Comparison of ENCODE assay signal across 8 mouse cellular contexts in the genomic region with DNA sequence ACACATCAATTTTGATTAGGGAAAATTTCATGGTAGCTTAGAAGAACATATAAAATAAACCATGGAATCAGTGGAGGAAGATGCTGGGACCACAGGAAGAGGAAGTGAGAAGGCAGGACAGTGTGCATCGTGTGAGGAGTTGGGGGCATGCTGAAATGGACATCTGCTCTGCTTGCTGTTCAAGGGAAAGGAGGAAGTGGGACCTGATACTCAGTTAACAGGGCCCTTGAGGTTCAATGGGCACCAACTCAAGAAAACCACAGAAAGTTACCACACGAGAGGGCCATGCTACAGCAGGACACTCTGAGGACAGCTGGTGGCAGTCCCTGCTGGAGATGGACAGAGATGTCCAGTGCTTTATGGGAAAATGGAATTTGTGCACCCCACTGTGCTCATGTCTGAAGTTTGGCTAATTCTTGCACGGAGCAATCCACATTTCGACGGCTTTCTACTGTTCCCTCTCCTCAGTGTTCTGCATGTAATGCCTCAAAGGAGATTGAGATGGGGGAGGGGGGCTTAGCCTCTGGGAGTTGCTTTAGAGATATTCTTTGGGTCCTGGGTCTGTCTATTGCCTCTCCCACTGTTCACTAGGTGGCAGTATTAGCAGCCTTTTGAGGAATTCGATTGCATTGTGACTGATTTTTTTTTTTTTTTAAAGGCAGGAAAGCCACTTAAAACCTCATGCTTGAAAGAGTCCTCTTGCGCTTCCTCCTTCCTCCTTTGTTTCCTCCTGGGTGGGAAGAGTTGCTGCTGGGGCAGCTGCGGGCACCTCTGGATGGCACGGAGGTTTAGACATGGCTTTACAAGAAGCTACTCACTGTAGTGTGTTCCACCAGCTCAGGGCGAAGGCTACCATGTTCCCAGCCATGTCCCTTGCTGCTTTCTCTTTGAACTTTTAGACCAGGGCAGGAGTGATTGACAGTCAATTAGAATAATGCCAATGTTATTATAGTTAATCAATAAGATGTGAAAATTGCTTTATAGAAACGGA.
A peak's percentile ranks its signal among the peaks of the same experiment; 100 is the strongest.
DNase-seq lines count a peak whose midpoint lies in the region; ATAC-seq and TF ChIP-seq lines count a peak whose summit lies in the region.

No protein-coding gene starts in this region.

- H3K4me1 ChIP-seq in embryonic facial prominence, embryonic 12.5 days = 0 out of 2 replicates have a peak, but pooled peaks cover 7% of the 10 kb centered on the region
- no peaks in the 10 kb centered on the region; the same call in 1 of the 2 replicates for H3K4me1 ChIP-seq in hindbrain, embryonic 14.5 days (replicated peaks; ENCODE audit: control insufficient read depth, insufficient read depth, low read length)
- H3K4me1 ChIP-seq in lung, embryonic 14.5 days (ENCODE audit: insufficient read depth) = peaks cover 4% of the 10 kb centered on the region; the same call in 1 of the 2 replicates

- H3K4me2 ChIP-seq in embryonic facial prominence, embryonic 12.5 days (replicated peaks) = no peak overlapping the region
- no peak overlapping the region for H3K4me2 ChIP-seq in hindbrain, embryonic 14.5 days (replicated peaks)
- H3K4me2 ChIP-seq in lung, embryonic 14.5 days = no peak overlapping the region

- peak; percentile 72 for ATAC-seq in frontal cortex, adult (ENCODE audit: low TSS enrichment)
- ATAC-seq in embryonic facial prominence, embryonic 12.5 days (ENCODE audit: insufficient number of reproducible peaks, insufficient read depth, low FRiP score, low TSS enrichment) = peak; percentile 56; the same call in 1 of the 2 replicates
- peak; percentile 65; the same call in 1 of the 2 replicates for ATAC-seq in hindbrain, embryonic 14.5 days (ENCODE audit: low FRiP score)
- peak; percentile 40; the same call in 1 of the 2 replicates for ATAC-seq in lung, embryonic 14.5 days (ENCODE audit: insufficient read depth)
- ATAC-seq in neutrophil, adult 5-6 weeks (ENCODE audit: extremely low read depth, insufficient number of reproducible peaks, low FRiP score, poor library complexity, severe bottlenecking) = 0 out of 2 replicates have a peak, but pooled peaks have one; percentile 10
- ATAC-seq in megakaryocyte-erythroid progenitor cell, adult 5-6 weeks (replicated peaks; ENCODE audit: low FRiP score, low TSS enrichment, poor library complexity, severe bottlenecking) = no peak

- H3K36me3 ChIP-seq in C2C12 (ENCODE audit: control insufficient read depth, insufficient read depth) = no peaks in the 10 kb centered on the region
- H3K36me3 ChIP-seq in embryonic facial prominence, embryonic 12.5 days = no peaks in the 10 kb centered on the region
- H3K36me3 ChIP-seq in hindbrain, embryonic 14.5 days (replicated peaks; ENCODE audit: control insufficient read depth, insufficient read depth) = no peaks in the 10 kb centered on the region
- H3K36me3 ChIP-seq in lung, embryonic 14.5 days (ENCODE audit: insufficient read depth) = no peaks in the 10 kb centered on the region

- H3K27ac ChIP-seq in embryonic facial prominence, embryonic 12.5 days = no peak overlapping the region
- H3K27ac ChIP-seq in hindbrain, embryonic 14.5 days = no peak overlapping the region
- no peak overlapping the region for H3K27ac ChIP-seq in lung, embryonic 14.5 days (ENCODE audit: low read depth)

- no peaks in the 10 kb centered on the region for H3K27me3 ChIP-seq in C2C12 (ENCODE audit: control insufficient read depth, insufficient read depth, insufficient read length)
- H3K27me3 ChIP-seq in embryonic facial prominence, embryonic 12.5 days = no peaks in the 10 kb centered on the region
- H3K27me3 ChIP-seq in hindbrain, embryonic 14.5 days (ENCODE audit: control insufficient read depth, insufficient read depth, low read length) = no peaks in the 10 kb centered on the region
- no peaks in the 10 kb centered on the region for H3K27me3 ChIP-seq in lung, embryonic 14.5 days (ENCODE audit: insufficient read depth, low read length)

- H3K9me3 ChIP-seq in embryonic facial prominence, embryonic 12.5 days = no peaks in the 10 kb centered on the region
- no peaks in the 10 kb centered on the region for H3K9me3 ChIP-seq in hindbrain, embryonic 14.5 days (ENCODE audit: control insufficient read depth, low read length)
- no peaks in the 10 kb centered on the region for H3K9me3 ChIP-seq in lung, embryonic 14.5 days (ENCODE audit: low read depth, low read length)

- H3ac ChIP-seq in C2C12 (ENCODE audit: control insufficient read depth, insufficient read length, low read depth) = no peak overlapping the region

- no peak overlapping the region for H3K4me3 ChIP-seq in C2C12 (ENCODE audit: insufficient read depth, poor library complexity, severe bottlenecking)
- H3K4me3 ChIP-seq in embryonic facial prominence, embryonic 12.5 days = no peak overlapping the region
- no peak overlapping the region for H3K4me3 ChIP-seq in hindbrain, embryonic 14.5 days (replicated peaks; ENCODE audit: low read length)
- H3K4me3 ChIP-seq in lung, embryonic 14.5 days (ENCODE audit: low read depth, low read length) = no peak overlapping the region

- no peaks in the 10 kb centered on the region for H3K79me2 ChIP-seq in C2C12 (ENCODE audit: control insufficient read depth, insufficient read depth)

- no peak overlapping the region for H3K9ac ChIP-seq in embryonic facial prominence, embryonic 12.5 days
- H3K9ac ChIP-seq in hindbrain, embryonic 14.5 days = no peak overlapping the region
- no peak overlapping the region for H3K9ac ChIP-seq in lung, embryonic 14.5 days

- H3K79me3 ChIP-seq in C2C12 (ENCODE audit: low read depth) = no peaks in the 10 kb centered on the region

- peak; percentile 21 for TF ChIP-seq CTCF in C2C12 (IDR thresholded peaks at IDR 0.05; ENCODE audit: control insufficient read depth, insufficient read depth, insufficient read length)
- peak; percentile 81 for TF ChIP-seq CTCF in lung, embryonic 14.5 days (IDR thresholded peaks at IDR 0.05; ENCODE audit: low read depth)

- 49% methylated on average over 11 of the region's 11 CpGs for WGBS in embryonic facial prominence, embryonic 12.5 days
- WGBS in hindbrain, embryonic 14.5 days = 42% methylated on average over 11 of the region's 11 CpGs
- 37% methylated on average over 11 of the region's 11 CpGs for WGBS in lung, embryonic 14.5 days

- DNase-seq in frontal cortex, postnatal 25 days (ENCODE audit: low spot score in 2 of 2) = no peak
- DNase-seq in hindbrain, embryonic 14.5 days (ENCODE audit: low spot score) = peak; percentile 81
- peak; percentile 91 for DNase-seq in lung, embryonic 14.5 days

TF ChIP-seq in C2C12, 6 proteins besides CTCF, POLR2A, EP300 and RAD21:
- no peak for TF ChIP-seq MAX (IDR thresholded peaks at IDR 0.05)
- no peak for TF ChIP-seq USF1 (IDR thresholded peaks at IDR 0.05; ENCODE audit: low read depth)
- TF ChIP-seq MYOD1 (IDR thresholded peaks at IDR 0.05; ENCODE audit: control insufficient read depth, insufficient read length, low read depth) = no peak
- TF ChIP-seq CEBPB (IDR thresholded peaks at IDR 0.05; ENCODE audit: low read depth) = no peak
- no peak for TF ChIP-seq FOSL1 (IDR thresholded peaks at IDR 0.05; ENCODE audit: insufficient read depth, low read length, poor library complexity, severe bottlenecking)
- no peak for TF ChIP-seq MYOG (IDR thresholded peaks at IDR 0.05; ENCODE audit: control insufficient read depth, extremely low read depth, insufficient read length)

Comparison
In these comparisons a context has a peak if more than half of its experiments do, and no peak if none do; other contexts are left out.
1. DNase-seq: peak in hindbrain, embryonic 14.5 days (single experiment) and lung, embryonic 14.5 days (single experiment); none in frontal cortex, postnatal 25 days (0 of 2).